30 mouse cellular contexts compared by ENCODE assay signal in the genomic region with DNA sequence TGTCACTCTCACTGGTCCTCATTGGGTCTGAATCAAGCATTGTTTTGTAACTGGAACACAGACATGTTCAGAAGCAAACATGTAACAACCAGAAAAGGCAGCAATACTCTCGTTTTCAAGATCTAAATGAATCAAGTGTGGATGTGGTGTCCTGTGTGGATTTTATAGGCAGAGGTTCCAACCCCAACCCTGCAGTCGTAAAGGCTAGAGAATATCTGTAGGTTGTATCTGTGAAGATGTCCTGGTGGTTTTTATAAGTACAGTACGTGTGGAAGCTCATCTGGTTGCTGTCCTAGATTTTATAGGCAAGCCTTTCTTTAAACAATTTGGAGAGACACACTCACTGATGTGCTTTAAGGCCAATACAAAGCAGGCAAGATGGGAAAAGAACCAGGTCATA.
"Had no signal": no experiment of that assay in that cellular context is flagged by ENCODE, and none has a peak within 500 bp of the region (broad histone marks: within the 10 kb centered on the region; RNA-seq: fewer than 3 reads in every experiment).

No protein-coding gene starts in this region.

- H3K4me3 ChIP-seq: left cerebral cortex, adult 2 months; limb, embryonic 10.5 days; limb, embryonic 12.5 days; limb, embryonic 13.5 days; limb, embryonic 15.5 days; liver, embryonic 13.5 days; liver, embryonic 15.5 days; lung, embryonic 15.5 days; megakaryocyte, embryonic 14.5 days; midbrain, embryonic 12.5 days; midbrain, embryonic 13.5 days; midbrain, embryonic 15.5 days; myocyte; neural tube, embryonic 12.5 days; neural tube, embryonic 13.5 days had no signal

- H3K27ac ChIP-seq: left cerebral cortex, adult 2 months; limb, embryonic 10.5 days; limb, embryonic 12.5 days; limb, embryonic 13.5 days; limb, embryonic 15.5 days; liver, embryonic 13.5 days; liver, embryonic 14.5 days; liver, embryonic 15.5 days; lung, embryonic 15.5 days; macrophage; midbrain, embryonic 12.5 days; midbrain, embryonic 13.5 days; midbrain, embryonic 15.5 days; neural tube, embryonic 12.5 days; neural tube, embryonic 13.5 days had no signal

- DNase-seq: left cerebral cortex, postnatal 4 days; liver; liver, embryonic 13.5 days; liver, postnatal 0 days; lung, adult 18-20 months; lung, adult 2 months; lung, embryonic 14.5 days; lung, postnatal 10 days; lung, postnatal 14 days; lung, postnatal 36 days; lung, postnatal 4 days; midbrain, embryonic 14.5 days had no signal

- H3K27me3 ChIP-seq: limb, embryonic 12.5 days; limb, embryonic 13.5 days; limb, embryonic 15.5 days; liver, embryonic 13.5 days; liver, embryonic 15.5 days; lung, embryonic 15.5 days; megakaryocyte, embryonic 14.5 days; midbrain, embryonic 12.5 days; midbrain, embryonic 13.5 days; midbrain, embryonic 15.5 days; neural tube, embryonic 12.5 days; neural tube, embryonic 13.5 days had no signal

- H3K9me3 ChIP-seq: limb, embryonic 10.5 days; limb, embryonic 12.5 days; limb, embryonic 13.5 days; limb, embryonic 15.5 days; liver, embryonic 13.5 days; liver, embryonic 15.5 days; lung, embryonic 15.5 days; midbrain, embryonic 12.5 days; midbrain, embryonic 13.5 days; midbrain, embryonic 15.5 days; neural tube, embryonic 12.5 days; neural tube, embryonic 13.5 days had no signal

- ATAC-seq: liver, postnatal 0 days; lung, postnatal 0 days; midbrain, embryonic 13.5 days; midbrain, embryonic 15.5 days; midbrain, embryonic 16.5 days had no signal

- H3K4me1 ChIP-seq: limb, embryonic 15.5 days; liver, embryonic 13.5 days; liver, embryonic 15.5 days; lung, embryonic 15.5 days; megakaryocyte, embryonic 14.5 days; midbrain, embryonic 15.5 days had no signal

- H3K36me3 ChIP-seq: limb, embryonic 10.5 days; limb, embryonic 12.5 days; limb, embryonic 13.5 days; limb, embryonic 15.5 days; liver, embryonic 13.5 days; liver, embryonic 15.5 days; lung, embryonic 15.5 days; midbrain, embryonic 12.5 days; midbrain, embryonic 13.5 days; midbrain, embryonic 15.5 days; neural tube, embryonic 12.5 days; neural tube, embryonic 13.5 days had no signal

- H3K4me2 ChIP-seq: limb, embryonic 12.5 days; limb, embryonic 13.5 days; limb, embryonic 15.5 days; liver, embryonic 13.5 days; liver, embryonic 15.5 days; lung, embryonic 14.5 days; lung, embryonic 15.5 days; midbrain, embryonic 12.5 days; midbrain, embryonic 13.5 days; midbrain, embryonic 15.5 days; neural tube, embryonic 12.5 days; neural tube, embryonic 13.5 days had no signal

- H3K9ac ChIP-seq: limb, embryonic 12.5 days; limb, embryonic 13.5 days; limb, embryonic 15.5 days; liver, embryonic 13.5 days; liver, embryonic 14.5 days; liver, embryonic 15.5 days; liver, postnatal 0 days; lung, embryonic 14.5 days; lung, embryonic 15.5 days; midbrain, embryonic 12.5 days; midbrain, embryonic 13.5 days; midbrain, embryonic 15.5 days; neural tube, embryonic 12.5 days; neural tube, embryonic 13.5 days had no signal
